Mouse (Mus musculus) urinary bladder, postnatal 4 days (tissue): ENCODE results near the gene Gcsh.

Experiments
- DNase-seq, 2 experiments: peaks; one replicate each; pipeline ENCODE4 v3.0.0; 2021 to 2022; ENCODE audit warnings: low spot score in 2 of 2

Gene Gcsh

GRCm38 (mm10) chr8:116978052-116978451 lies 15.3 kb downstream of the Gcsh start:
- DNase-seq: no peak

- DNase-seq: no peak
These were observed 17.7 kb downstream of the Gcsh start for GRCm38 (mm10) chr8:116975606-116976005.

GRCm38 (mm10) chr8:116975066-116975465 lies 18.3 kb downstream of the Gcsh start:
- DNase-seq: no peak

GRCm38 (mm10) chr8:116969531-116969930 lies 23.8 kb downstream of the Gcsh start:
- DNase-seq: no peak

- no peak for DNase-seq
These were observed 38.9 kb downstream of the Gcsh start for GRCm38 (mm10) chr8:116954415-116954814.

- DNase-seq: no peak
These were observed 40.9 kb downstream of the Gcsh start for GRCm38 (mm10) chr8:116952428-116952827.

- no peak for DNase-seq
These were observed 41.6 kb downstream of the Gcsh start for GRCm38 (mm10) chr8:116951778-116952177.

- DNase-seq: no peak
These were observed 42.0 kb downstream of the Gcsh start for GRCm38 (mm10) chr8:116951369-116951768.

GRCm38 (mm10) chr8:116947589-116947988 lies 45.7 kb downstream of the Gcsh start:
- no peak for DNase-seq

- no peak for DNase-seq
These were observed 46.5 kb downstream of the Gcsh start for GRCm38 (mm10) chr8:116946851-116947250.

GRCm38 (mm10) chr8:116946268-116946838 lies 47.0 kb downstream of the Gcsh start:
- DNase-seq: no peak

- no peak for DNase-seq
These were observed 48.0 kb downstream of the Gcsh start for GRCm38 (mm10) chr8:116945169-116945910.

GRCm38 (mm10) chr8:116944385-116944696 lies 49.0 kb downstream of the Gcsh start:
- DNase-seq: no peak

- peak in 1 of 2 experiments; percentile 23 for DNase-seq
These were observed 49.6 kb downstream of the Gcsh start for GRCm38 (mm10) chr8:116943555-116944384.

GRCm38 (mm10) chr8:116943161-116943554 lies 50.2 kb downstream of the Gcsh start, which contains the start of gene Atmin:
Gene Atmin, plus strand, starts transcription at chr8:116943393.
- peak; percentile 84 to 86 for DNase-seq

GRCm38 (mm10) chr8:116942284-116943058 lies 50.9 kb downstream of the Gcsh start:
- DNase-seq: no peak

GRCm38 (mm10) chr8:116935506-116935905 lies 57.8 kb downstream of the Gcsh start:
- DNase-seq: no peak

- no peak for DNase-seq
These were observed 58.4 kb downstream of the Gcsh start for GRCm38 (mm10) chr8:116934976-116935375.
